Mouse (Mus musculus): ENCODE data around the gene Ppp1r26. TPM values are rescaled to one million over a fixed set of nuclear protein-coding genes. Genes with fewer than 3 reads are reported as not detected.
A peak's percentile ranks its signal among the peaks of the same experiment; 100 is the strongest.

The Ppp1r26 gene
- total and polyA plus RNA-seq, 3 experiments: not detected

GRCm38 (mm10) chr2:28497561-28497960 is 51.0 kb downstream of the Ppp1r26 start:
- Histone ChIP-seq H3K79me2 (ENCODE audit: control insufficient read depth, insufficient read depth, low read length, poor library complexity) (no peaks in the 10 kb centered on the region), H3K4me3 (ENCODE audit: control insufficient read depth in 1 of 2, insufficient read depth in 1 of 2, low read depth in 2 of 2, low read length in 2 of 2) (no peak overlapping the region), H3K4me1 (ENCODE audit: control insufficient read depth in 1 of 2, insufficient read depth in 2 of 2, low read length in 2 of 2) (peaks cover 5% of the 10 kb centered on the region in 2 experiments; a peak in 3 of 4 replicates), H3K9me3 (replicated peaks; ENCODE audit: insufficient read depth, low read length) (no peaks in the 10 kb centered on the region), H3K27me3 (ENCODE audit: control insufficient read depth in 1 of 2, insufficient read depth in 2 of 2, low read length in 2 of 2) (peaks cover 0 to 3% of the 10 kb centered on the region in 2 experiments; a peak in 2 of 4 replicates), H3K27ac (ENCODE audit: control insufficient read depth, low read depth, low read length) (no peak overlapping the region), H3K36me3 (ENCODE audit: control insufficient read depth in 1 of 2, insufficient read depth in 2 of 2, low read length in 2 of 2) (peaks cover 0 to 5% of the 10 kb centered on the region in 2 experiments; a peak in 1 of 4 replicates), H3K9ac (ENCODE audit: control insufficient read depth, low read depth, low read length, poor library complexity, severe bottlenecking) (no peak overlapping the region)
- no peak for DNase-seq (ENCODE audit: low read depth, low spot score)
- TF ChIP-seq ZMIZ1 (IDR thresholded peaks at IDR 0.05; ENCODE audit: low read depth, low read length) (no peak), SMC3 (IDR thresholded peaks at IDR 0.05; ENCODE audit: low read depth, low read length) (no peak), POLR2AphosphoS5 (IDR thresholded peaks at IDR 0.05; ENCODE audit: borderline replicate concordance, low read depth, low read length) (no peak), EP300 (IDR thresholded peaks at IDR 0.05; ENCODE audit: low read depth in 1 of 2, low read length in 2 of 2) (no peak), CTCF (IDR thresholded peaks at IDR 0.05 in 2 of 3, conservative IDR thresholded peaks at IDR 0.05 in 1 of 3; ENCODE audit: control insufficient read depth in 1 of 3, insufficient read depth in 1 of 3, low read depth in 2 of 3, low read length in 3 of 3, poor library complexity in 1 of 3, severe bottlenecking in 1 of 3) (no peak), NRF1 (IDR thresholded peaks at IDR 0.05; ENCODE audit: insufficient read depth, low read depth, low read length, poor library complexity, severe bottlenecking) (no peak), CHD2 (IDR thresholded peaks at IDR 0.05; ENCODE audit: low read length) (no peak), MAFK (IDR thresholded peaks at IDR 0.05; ENCODE audit: borderline replicate concordance, low read depth, low read length) (no peak), TAL1 (IDR thresholded peaks at IDR 0.05; ENCODE audit: low read length) (no peak)

- no peak overlapping the region; the same call in 1 of the 2 replicates for H3K9ac ChIP-seq (ENCODE audit: control insufficient read depth, low read depth, low read length, poor library complexity, severe bottlenecking)
- peaks cover 0 to 5% of the 10 kb centered on the region in 2 experiments; a peak in 1 of 4 replicates for H3K36me3 ChIP-seq (ENCODE audit: control insufficient read depth in 1 of 2, insufficient read depth in 2 of 2, low read length in 2 of 2)
- peaks cover 5% of the 10 kb centered on the region in 2 experiments; a peak in 3 of 4 replicates for H3K4me1 ChIP-seq (ENCODE audit: control insufficient read depth in 1 of 2, insufficient read depth in 2 of 2, low read length in 2 of 2)
- TF ChIP-seq RCOR1 (IDR thresholded peaks at IDR 0.05; ENCODE audit: low read depth, low read length) (no peak), ZKSCAN1 (IDR thresholded peaks at IDR 0.05; ENCODE audit: low read depth, low read length) (no peak), SIN3A (IDR thresholded peaks at IDR 0.05; ENCODE audit: low read length) (no peak), TBP (IDR thresholded peaks at IDR 0.05; ENCODE audit: low read depth, low read length) (no peak), UBTF (IDR thresholded peaks at IDR 0.05; ENCODE audit: borderline replicate concordance, insufficient read depth, low read depth, low read length) (no peak), USF2 (IDR thresholded peaks at IDR 0.05; ENCODE audit: borderline replicate concordance in 1 of 2, insufficient read depth in 1 of 2, low read depth in 1 of 2, low read length in 2 of 2) (no peak), TAL1 (IDR thresholded peaks at IDR 0.05; ENCODE audit: low read length) (no peak), MAX (IDR thresholded peaks at IDR 0.05; ENCODE audit: low read length) (no peak), EP300 (IDR thresholded peaks at IDR 0.05; ENCODE audit: low read depth in 1 of 2, low read length in 2 of 2) (no peak), MYB (IDR thresholded peaks at IDR 0.05; ENCODE audit: low read depth, low read length) (no peak), BHLHE40 (IDR thresholded peaks at IDR 0.05; ENCODE audit: borderline replicate concordance, low read depth, low read length) (no peak), JUND (IDR thresholded peaks at IDR 0.05; ENCODE audit: low read depth, low read length) (no peak), E2F4 (IDR thresholded peaks at IDR 0.05; ENCODE audit: borderline replicate concordance, low read depth, low read length) (no peak), ELF1 (IDR thresholded peaks at IDR 0.05; ENCODE audit: low read depth, low read length) (no peak), KAT2A (conservative IDR thresholded peaks at IDR 0.05; ENCODE audit: low read depth, low read length) (no peak), MXI1 (IDR thresholded peaks at IDR 0.05; ENCODE audit: low read depth, low read length) (no peak), CTCF (IDR thresholded peaks at IDR 0.05 in 2 of 3, conservative IDR thresholded peaks at IDR 0.05 in 1 of 3; ENCODE audit: control insufficient read depth in 1 of 3, insufficient read depth in 1 of 3, low read depth in 2 of 3, low read length in 3 of 3, poor library complexity in 1 of 3, severe bottlenecking in 1 of 3) (no peak), ETS1 (IDR thresholded peaks at IDR 0.05; ENCODE audit: low read depth, low read length) (no peak)
- H3K9me3 ChIP-seq (replicated peaks; ENCODE audit: insufficient read depth, low read length): no peaks in the 10 kb centered on the region
- no peak overlapping the region for H3K27ac ChIP-seq (ENCODE audit: control insufficient read depth, low read depth, low read length)
- peaks cover 2 to 8% of the 10 kb centered on the region in 2 experiments for H3K27me3 ChIP-seq (ENCODE audit: control insufficient read depth in 1 of 2, insufficient read depth in 2 of 2, low read length in 2 of 2)
- no peaks in the 10 kb centered on the region for H3K79me2 ChIP-seq (ENCODE audit: control insufficient read depth, insufficient read depth, low read length, poor library complexity)
- peak; percentile 56 for DNase-seq (ENCODE audit: low read depth, low spot score)
- no peak overlapping the region for H3K4me3 ChIP-seq (ENCODE audit: control insufficient read depth in 1 of 2, insufficient read depth in 1 of 2, low read depth in 2 of 2, low read length in 2 of 2)
Measured at GRCm38 (mm10) chr2:28498431-28498830, 51.8 kb downstream of the Ppp1r26 start.

Data from MEL (cell line).